Mouse (Mus musculus): ENCODE data around the gene Aspn.

GRCm38 (mm10) chr13:49586062-49586461 lies 41.8 kb downstream of the Aspn start:
- TF ChIP-seq CTCF (conservative IDR thresholded peaks at IDR 0.05; ENCODE audit: insufficient read depth, insufficient read length, low read depth, low read length) (no peak), POLR2A (IDR thresholded peaks at IDR 0.05; ENCODE audit: low read depth, low read length) (no peak)
